Mouse (Mus musculus): Measurements from ENCODE around the gene Esp15. TPM values are rescaled to one million over a fixed set of nuclear protein-coding genes. Genes with fewer than 3 reads are reported as not detected.
"Not testable (repeated sequence)": the region's sequence is repeated elsewhere in the genome, so short reads cannot be mapped to it uniquely, and the experiment has no call there.

The Esp15 gene
- not detected in 2 replicates for polyA plus RNA-seq (2015; fragmentation: Nextera tagmentation; extraction: Ambion mirVana)

- H3K9me3 ChIP-seq (replicated peaks); H3K4me1 ChIP-seq; H3K36me3 ChIP-seq; H3K4me2 ChIP-seq; H3K27me3 ChIP-seq; H3K27ac ChIP-seq; ATAC-seq (replicated peaks; ENCODE audit: low FRiP score); H3K9ac ChIP-seq; H3K4me3 ChIP-seq (replicated peaks): not testable (repeated sequence)
- 71% methylated on average over 6 of the region's 6 CpGs for WGBS
These were observed at the start of gene Esp15 for GRCm38 (mm10) chr17:39640654-39641053. Esp15 (plus strand) TSS chr17:39640954.

- H3K9me3 ChIP-seq (replicated peaks): 0 out of 2 replicates have a peak, but pooled peaks cover 6% of the 10 kb centered on the region
- no peak overlapping the region for H3K4me3 ChIP-seq (replicated peaks)
- H3K36me3 ChIP-seq: no peaks in the 10 kb centered on the region
- no peak for ATAC-seq (replicated peaks; ENCODE audit: low FRiP score)
- H3K4me2 ChIP-seq: no peak overlapping the region
- WGBS: 62% methylated on average over 1 of the region's 1 CpGs
- no peak overlapping the region for H3K9ac ChIP-seq
- H3K4me1 ChIP-seq: no peaks in the 10 kb centered on the region
- H3K27me3 ChIP-seq: no peaks in the 10 kb centered on the region
- no peak overlapping the region for H3K27ac ChIP-seq
These were observed 49.2 kb upstream of the Esp15 start for GRCm38 (mm10) chr17:39591550-39591949.

Other genes with a start within 250 kb of the Esp15 start
- gene Esp18, start 234.6 kb upstream of the Esp15 start, polyA plus RNA-seq (2015; fragmentation: Nextera tagmentation; extraction: Ambion mirVana): not detected in 2 replicates
- not detected in 2 replicates for gene Esp16, start 104.8 kb upstream of the Esp15 start, polyA plus RNA-seq (2015; fragmentation: Nextera tagmentation; extraction: Ambion mirVana)